Mouse (Mus musculus) liver, postnatal 0 days (tissue): ENCODE results near the gene Enpep.

Experiments
- CTCF ChIP-seq: sonication (generic); IDR thresholded peaks from 2 replicates; pipeline ENCODE4 v1.5.1; 2016; ENCODE audit warnings: antibody characterized with exemption, low read depth
- EP300 ChIP-seq: IDR thresholded peaks from 2 replicates; pipeline ENCODE4 v1.6.1; 2016; ENCODE audit warnings: antibody characterized with exemption, low read depth, mild to moderate bottlenecking

- TF ChIP-seq CTCF (no peak), EP300 (no peak)
These were observed 81.5 kb downstream of the Enpep start for GRCm38 (mm10) chr3:129250997-129251396.
